In genomic region chr8:80867598-80867997, GRCm38 (mm10) we compare ENCODE assay signal across 9 mouse cellular contexts. TPM values are rescaled to one million over a fixed set of nuclear protein-coding genes. Genes with fewer than 3 reads are reported as not detected.
DNase-seq lines count a peak whose midpoint lies in the region; ATAC-seq lines count a peak whose summit lies in the region.
"Had no signal": no experiment of that assay in that cellular context is flagged by ENCODE, and none has a peak within 500 bp of the region (broad histone marks: within the 10 kb centered on the region; RNA-seq: fewer than 3 reads in every experiment).

No protein-coding gene starts in this region.

- no peaks in the 10 kb centered on the region for H3K9me3 ChIP-seq in forebrain, embryonic 14.5 days (replicated peaks; ENCODE audit: control insufficient read depth, low read length)
- no peaks in the 10 kb centered on the region for H3K9me3 ChIP-seq in forebrain, embryonic 12.5 days
- H3K9me3 ChIP-seq in erythroblast, embryonic 14.5 days (ENCODE audit: control insufficient read depth, low read length) = no peaks in the 10 kb centered on the region
- H3K9me3 ChIP-seq in limb, embryonic 15.5 days = no peaks in the 10 kb centered on the region

- ATAC-seq in forebrain, embryonic 14.5 days = no peak
- no peak for ATAC-seq in forebrain, embryonic 12.5 days (ENCODE audit: low FRiP score)
- no peak for ATAC-seq in limb, embryonic 15.5 days (ENCODE audit: insufficient number of reproducible peaks, low FRiP score, low TSS enrichment, low read depth)

- H3K27me3 ChIP-seq in forebrain, embryonic 14.5 days (replicated peaks; ENCODE audit: control insufficient read depth, insufficient read depth, low read length) = no peaks in the 10 kb centered on the region
- H3K27me3 ChIP-seq in forebrain, embryonic 12.5 days = no peaks in the 10 kb centered on the region
- no peaks in the 10 kb centered on the region for H3K27me3 ChIP-seq in erythroblast, embryonic 14.5 days (ENCODE audit: control insufficient read depth)
- no peaks in the 10 kb centered on the region for H3K27me3 ChIP-seq in limb, embryonic 15.5 days

- no peak overlapping the region for H3K27ac ChIP-seq in forebrain, embryonic 14.5 days (ENCODE audit: low read depth, low read length)
- H3K27ac ChIP-seq in forebrain, embryonic 12.5 days = no peak overlapping the region
- H3K27ac ChIP-seq in limb, embryonic 15.5 days = peak overlapping the region; percentile 22; the same call in 1 of the 2 replicates

- H3K4me2 ChIP-seq in forebrain, embryonic 14.5 days (ENCODE audit: low read length) = no peak overlapping the region
- H3K4me2 ChIP-seq in forebrain, embryonic 12.5 days = no peak overlapping the region
- no peak overlapping the region for H3K4me2 ChIP-seq in limb, embryonic 15.5 days

- DNase-seq in forebrain, embryonic 14.5 days (ENCODE audit: low spot score) = peak; percentile 37
- DNase-seq in 3134 (ENCODE audit: extremely low read depth, insufficient read length, low spot score) = peak; percentile 73
- DNase-seq in cerebellum, adult 9-10 months = no peak
- no peak for DNase-seq in retina, embryonic 14.5 days (ENCODE audit: low spot score)
- no peak for DNase-seq in right cerebral cortex, postnatal 10 days (ENCODE audit: low spot score in 2 of 2)
- DNase-seq: layer of hippocampus, postnatal 36 days had no signal

- no peak overlapping the region for H3K4me3 ChIP-seq in forebrain, embryonic 14.5 days (ENCODE audit: low read depth, low read length)
- no peak overlapping the region for H3K4me3 ChIP-seq in forebrain, embryonic 12.5 days (replicated peaks)
- peak overlapping the region; percentile 80 for H3K4me3 ChIP-seq in erythroblast, embryonic 14.5 days (replicated peaks)
- H3K4me3 ChIP-seq in limb, embryonic 15.5 days = no peak overlapping the region

- WGBS in forebrain, embryonic 14.5 days = 89% methylated on average over 3 of the region's 3 CpGs
- 94% methylated on average over 3 of the region's 3 CpGs for WGBS in forebrain, embryonic 12.5 days
- WGBS in limb, embryonic 15.5 days = 56% methylated on average over 3 of the region's 3 CpGs

- no peak overlapping the region for H3K9ac ChIP-seq in forebrain, embryonic 14.5 days (ENCODE audit: low read length)
- H3K9ac ChIP-seq in forebrain, embryonic 12.5 days = no peak overlapping the region
- no peak overlapping the region for H3K9ac ChIP-seq in limb, embryonic 15.5 days

- no peaks in the 10 kb centered on the region for H3K36me3 ChIP-seq in forebrain, embryonic 14.5 days (ENCODE audit: control insufficient read depth, insufficient read depth, low read length)
- H3K36me3 ChIP-seq in forebrain, embryonic 12.5 days (replicated peaks) = no peaks in the 10 kb centered on the region
- H3K36me3 ChIP-seq in erythroblast, embryonic 14.5 days (ENCODE audit: control insufficient read depth) = peaks cover 42% of the 10 kb centered on the region
- no peaks in the 10 kb centered on the region for H3K36me3 ChIP-seq in limb, embryonic 15.5 days

- H3K4me1 ChIP-seq in forebrain, embryonic 14.5 days (ENCODE audit: control insufficient read depth, insufficient read depth, low read length) = peaks cover 20% of the 10 kb centered on the region
- H3K4me1 ChIP-seq in forebrain, embryonic 12.5 days = peaks cover 38% of the 10 kb centered on the region
- peaks cover 78% of the 10 kb centered on the region for H3K4me1 ChIP-seq in erythroblast, embryonic 14.5 days (ENCODE audit: control insufficient read depth)
- H3K4me1 ChIP-seq in limb, embryonic 15.5 days = peaks cover 61% of the 10 kb centered on the region

RNA-seq across cellular contexts. Expression of gene Gab1, which starts 12.7 kb away (rescaled TPM):
- 15.4 and 15.8 TPM in 2 replicates for polyA plus RNA-seq in forebrain, embryonic 14.5 days (2014; fragmentation: Nextera tagmentation; extraction: Ambion mirVana)
- 15.3 and 15.6 TPM in 2 replicates for polyA plus RNA-seq in forebrain, embryonic 12.5 days (2016; fragmentation: Nextera tagmentation; extraction: Ambion mirVana)
- 0.24 and 0.41 TPM in 2 replicates for polyA plus RNA-seq in erythroblast, embryonic 14.5 days (2012)
- 24.9 and 25.6 TPM in 2 replicates for polyA plus RNA-seq in limb, embryonic 15.5 days (2015; fragmentation: Nextera tagmentation; extraction: Ambion mirVana)

Comparison
In these comparisons a context has a peak if more than half of its experiments do, and no peak if none do; other contexts are left out.
1. DNase-seq: peak in forebrain, embryonic 14.5 days (single experiment) and 3134 (single experiment); none in cerebellum, adult 9-10 months (single experiment), retina, embryonic 14.5 days (single experiment) and right cerebral cortex, postnatal 10 days (0 of 2).
2. RNA of gene Gab1, which starts 12.7 kb away (polyA plus RNA-seq): 24.9 to 25.6 TPM in limb, embryonic 15.5 days, 15.4 to 15.8 TPM in forebrain, embryonic 14.5 days and 15.3 to 15.6 TPM in forebrain, embryonic 12.5 days; 0.24 to 0.41 TPM in erythroblast, embryonic 14.5 days; every median in the first group is over 10 times any median in the second.